Mouse (Mus musculus) embryonic facial prominence, embryonic 11.5 days (tissue): ENCODE measurements around the gene Tmem156. TPM values are rescaled to one million over a fixed set of nuclear protein-coding genes. Genes with fewer than 3 reads are reported as not detected.

Source experiments
- ATAC-seq: fragments of 200-750 bp; cut with Nextera tagmentation; replicated peaks from 2 replicates; pipeline ENCODE4 v1.8.0; 2017; ENCODE audit warnings: low read depth; ENCODE audit not compliant: insufficient number of reproducible peaks, low FRiP score, low TSS enrichment
- DNase-seq: peaks from one replicate; pipeline ENCODE4 v3.0.0-alpha.2; 2015; ENCODE audit warnings: low spot score
- H3K27ac ChIP-seq: fragments of 300-500 bp; sonication (generic); replicated peaks from 2 replicates; pipeline ENCODE4 v1.5.1; 2014; ENCODE audit warnings: mild to moderate bottlenecking, low read depth, low read length, control low read depth
- H3K27me3 ChIP-seq: fragments of 300-500 bp; sonication (generic); 2 replicates; pipeline ENCODE4 v1.6.1; 2014; ENCODE audit warnings: mild to moderate bottlenecking, low read length, moderate library complexity, mixed read lengths; ENCODE audit not compliant: control insufficient read depth, insufficient read depth
- H3K36me3 ChIP-seq: fragments of 300-500 bp; sonication (generic); replicated peaks from 2 replicates; pipeline ENCODE4 v1.6.1; 2014; ENCODE audit warnings: low read depth, mild to moderate bottlenecking, low read length, moderate library complexity, mixed read lengths; ENCODE audit not compliant: control insufficient read depth, insufficient read depth
- H3K4me1 ChIP-seq: fragments of 300-500 bp; sonication (generic); 2 replicates; pipeline ENCODE4 v1.6.1; 2014; ENCODE audit warnings: low read length, mixed read lengths; ENCODE audit not compliant: control insufficient read depth, insufficient read depth
- H3K4me2 ChIP-seq: fragments of 300-500 bp; sonication (generic); 2 replicates; pipeline ENCODE4 v1.6.1; 2014; ENCODE audit warnings: low read depth, mild to moderate bottlenecking, control low read depth, low read length, moderate library complexity
- H3K4me3 ChIP-seq: fragments of 300-500 bp; sonication (generic); 2 replicates; pipeline ENCODE4 v1.5.1; 2014; ENCODE audit warnings: low read depth, low read length, control low read depth
- H3K9ac ChIP-seq: fragments of 300-500 bp; sonication (generic); replicated peaks from 2 replicates; pipeline ENCODE4 v1.6.1; 2014; ENCODE audit warnings: mild to moderate bottlenecking, control low read depth, low read length
- H3K9me3 ChIP-seq: fragments of 300-500 bp; sonication (generic); replicated peaks from 2 replicates; pipeline ENCODE4 v1.6.1; 2016; ENCODE audit warnings: mild to moderate bottlenecking, low read length, inconsistent platforms, mixed read lengths; ENCODE audit not compliant: control insufficient read depth
- WGBS: fragments of 180-500 bp; shearing (Covaris S2); extraction: QIAGEN DNeasy Blood & Tissue Kit; methylation state at CpG from one replicate; pipeline ENCODE4 v1.1.7; 2014; 5-methylcytosine and 5-hydroxymethylcytosine counted together
- polyA plus RNA-seq: library from polyadenylated mRNA; unstranded; fragments of >200 nt; fragmentation: Nextera tagmentation; extraction: Ambion mirVana; gene quantifications from 2 replicates; pipeline ENCODE4 v1.2.1, GENCODE M21; 2014

The Tmem156 gene
- polyA plus RNA-seq, 1 experiment from 2014 or later, result not detected

DNA sequence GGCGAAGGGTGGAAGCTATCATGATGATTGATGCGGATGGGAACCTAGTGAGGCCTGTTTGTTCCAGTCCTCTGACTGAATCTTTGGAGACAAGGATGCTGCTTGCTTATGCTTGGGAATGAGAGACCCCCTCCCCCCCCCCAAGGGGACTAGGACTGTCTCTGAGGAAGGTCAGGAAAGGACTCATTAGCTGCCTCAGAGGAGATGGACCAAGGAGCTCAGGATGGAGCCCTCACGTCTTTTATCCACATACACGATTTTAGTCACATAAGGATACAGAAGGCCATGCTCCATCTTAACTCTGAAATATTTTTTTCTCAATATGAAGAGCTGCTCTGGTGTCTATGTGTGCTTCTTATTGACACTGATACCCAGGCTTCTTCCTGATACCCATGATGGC is 29.7 kb downstream of the Tmem156 start:
- Histone ChIP-seq H3K9me3 (no peaks in the 10 kb centered on the region), H3K27ac (no peak overlapping the region), H3K9ac (no peak overlapping the region), H3K4me1 (no peaks in the 10 kb centered on the region), H3K4me3 (no peak overlapping the region), H3K4me2 (no peak overlapping the region), H3K36me3 (no peaks in the 10 kb centered on the region), H3K27me3 (no peaks in the 10 kb centered on the region)
- DNase-seq (no peak), ATAC-seq (no peak)
- 91% methylated on average over 4 of the region's 4 CpGs for WGBS

- no peaks in the 10 kb centered on the region for H3K9me3 ChIP-seq
- no peaks in the 10 kb centered on the region for H3K4me1 ChIP-seq
- H3K27ac ChIP-seq, result no peak overlapping the region
- 73% methylated on average over 2 of the region's 2 CpGs for WGBS
- ATAC-seq (no peak), DNase-seq (no peak)
- no peaks in the 10 kb centered on the region for H3K36me3 ChIP-seq
- no peaks in the 10 kb centered on the region for H3K27me3 ChIP-seq
- no peak overlapping the region for H3K9ac ChIP-seq
- no peak overlapping the region for H3K4me2 ChIP-seq
- no peak overlapping the region for H3K4me3 ChIP-seq
Observed at GRCm38 (mm10) chr5:65059806-65060205, 32.1 kb downstream of the Tmem156 start.

GRCm38 (mm10) chr5:65057596-65057995 is 34.3 kb downstream of the Tmem156 start:
- H3K4me1 ChIP-seq, result no peaks in the 10 kb centered on the region
- H3K36me3 ChIP-seq, result no peaks in the 10 kb centered on the region
- DNase-seq, result no peak
- no peak overlapping the region for H3K27ac ChIP-seq
- H3K27me3 ChIP-seq, result no peaks in the 10 kb centered on the region
- no peaks in the 10 kb centered on the region for H3K9me3 ChIP-seq
- WGBS, result 95% methylated on average over 6 of the region's 6 CpGs
- no peak for ATAC-seq
- no peak overlapping the region for H3K4me3 ChIP-seq
- no peak overlapping the region for H3K9ac ChIP-seq
- H3K4me2 ChIP-seq, result no peak overlapping the region

DNA sequence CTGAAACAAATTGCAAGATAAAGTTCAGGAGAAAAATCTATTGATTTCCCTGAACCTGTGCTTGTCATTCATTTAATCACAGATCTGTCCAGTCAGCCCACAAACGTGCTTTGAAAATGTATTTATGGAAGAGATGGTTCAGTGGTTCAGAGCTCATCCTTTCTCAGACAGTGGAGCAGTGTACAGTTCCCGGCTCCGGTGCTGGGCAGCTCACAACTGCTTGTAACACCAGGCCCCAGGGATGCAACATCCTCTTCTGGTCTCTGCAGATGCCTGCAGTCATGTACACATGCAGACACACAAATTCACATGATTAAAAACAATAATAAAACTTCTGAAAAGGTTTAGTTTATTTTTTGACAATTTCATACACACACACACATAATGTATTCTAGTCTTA is 40.4 kb downstream of the Tmem156 start:
- no peaks in the 10 kb centered on the region for H3K4me1 ChIP-seq
- ATAC-seq (no peak), DNase-seq (no peak)
- no peak overlapping the region for H3K9ac ChIP-seq
- no peaks in the 10 kb centered on the region for H3K36me3 ChIP-seq
- H3K27ac ChIP-seq, result no peak overlapping the region
- no peaks in the 10 kb centered on the region for H3K9me3 ChIP-seq
- H3K4me3 ChIP-seq, result no peak overlapping the region
- WGBS, result 68% methylated on average over 3 of the region's 3 CpGs
- H3K4me2 ChIP-seq, result no peak overlapping the region
- H3K27me3 ChIP-seq, result no peaks in the 10 kb centered on the region

GRCm38 (mm10) chr5:65049880-65050279 is 42.1 kb downstream of the Tmem156 start:
- no peak overlapping the region for H3K9ac ChIP-seq
- H3K9me3 ChIP-seq, result no peaks in the 10 kb centered on the region
- no peak overlapping the region for H3K27ac ChIP-seq
- H3K4me1 ChIP-seq, result no peaks in the 10 kb centered on the region
- H3K4me2 ChIP-seq, result no peak overlapping the region
- no peaks in the 10 kb centered on the region for H3K27me3 ChIP-seq
- no peak for DNase-seq
- 85% methylated on average over 5 of the region's 5 CpGs for WGBS
- ATAC-seq, result no peak
- H3K4me3 ChIP-seq, result no peak overlapping the region
- H3K36me3 ChIP-seq, result no peaks in the 10 kb centered on the region

- no peaks in the 10 kb centered on the region for H3K9me3 ChIP-seq
- no peaks in the 10 kb centered on the region for H3K36me3 ChIP-seq
- H3K27me3 ChIP-seq, result no peaks in the 10 kb centered on the region
- no peak overlapping the region for H3K4me3 ChIP-seq
- no peak overlapping the region for H3K9ac ChIP-seq
- no peak overlapping the region for H3K27ac ChIP-seq
- H3K4me2 ChIP-seq, result no peak overlapping the region
- DNase-seq (no peak), ATAC-seq (no peak)
- 66% methylated on average over 12 of the region's 12 CpGs for WGBS
- no peaks in the 10 kb centered on the region for H3K4me1 ChIP-seq
Observed at GRCm38 (mm10) chr5:65047285-65047855, 44.6 kb downstream of the Tmem156 start.

- 61% methylated on average over 12 of the region's 12 CpGs for WGBS
- DNase-seq, result no peak
- Histone ChIP-seq H3K4me2 (no peak overlapping the region), H3K27ac (no peak overlapping the region), H3K9ac (no peak overlapping the region), H3K4me1 (no peaks in the 10 kb centered on the region), H3K9me3 (no peaks in the 10 kb centered on the region), H3K4me3 (no peak overlapping the region), H3K36me3 (no peaks in the 10 kb centered on the region), H3K27me3 (no peaks in the 10 kb centered on the region)
- no peak for ATAC-seq
Observed at GRCm38 (mm10) chr5:65046442-65047284, 45.3 kb downstream of the Tmem156 start.

GRCm38 (mm10) chr5:65045642-65046370 is 46.1 kb downstream of the Tmem156 start:
- Histone ChIP-seq H3K4me3 (no peak overlapping the region), H3K4me2 (no peak overlapping the region), H3K27me3 (no peaks in the 10 kb centered on the region), H3K9me3 (no peaks in the 10 kb centered on the region), H3K36me3 (no peaks in the 10 kb centered on the region), H3K4me1 (no peaks in the 10 kb centered on the region), H3K9ac (no peak overlapping the region), H3K27ac (no peak overlapping the region)
- 82% methylated on average over 6 of the region's 6 CpGs for WGBS
- DNase-seq (no peak), ATAC-seq (no peak)
